ENCODE assay signal across 8 mouse cellular contexts in the genomic region with DNA sequence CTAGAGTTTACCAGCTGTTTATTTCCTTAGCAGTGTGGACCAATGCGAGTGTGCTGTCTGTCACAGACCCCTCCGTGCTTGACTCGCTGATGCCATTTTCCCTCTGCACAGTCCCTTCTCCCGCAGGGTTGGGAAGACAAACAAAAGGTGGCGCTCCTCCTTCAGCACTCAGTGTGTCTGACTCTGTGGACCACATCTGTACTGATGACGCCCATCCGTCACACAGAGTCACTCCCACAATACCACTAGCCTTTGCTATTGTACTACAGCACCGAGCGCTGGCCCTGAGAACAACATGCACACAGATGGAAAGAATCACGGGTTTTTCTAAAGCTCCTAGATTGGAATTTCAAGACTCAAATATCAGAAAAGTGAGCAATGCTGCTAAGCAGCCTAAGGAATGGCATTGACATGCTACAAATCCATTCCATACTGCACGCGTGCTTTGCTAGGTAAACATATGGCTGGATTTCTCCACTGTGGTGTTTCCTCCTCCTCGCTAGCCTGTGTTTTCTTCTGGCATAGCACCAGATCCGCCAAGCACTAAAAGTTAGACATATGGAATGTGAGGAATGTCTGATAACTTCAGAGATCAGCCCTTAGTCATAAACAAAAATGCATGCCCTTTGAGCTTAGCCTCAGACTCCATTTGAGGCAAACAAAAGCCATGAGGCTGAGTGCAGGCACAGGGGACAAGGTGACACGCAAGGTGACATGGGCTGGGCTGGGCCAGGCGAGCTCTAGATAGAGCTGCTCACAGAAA. TPM values are rescaled to one million over a fixed set of nuclear protein-coding genes. Genes with fewer than 3 reads are reported as not detected.
DNase-seq lines count a peak whose midpoint lies in the region; ATAC-seq and TF ChIP-seq lines count a peak whose summit lies in the region.

No protein-coding gene starts in this region.

- peak; percentile 86 for ATAC-seq in hindbrain, embryonic 11.5 days (ENCODE audit: low FRiP score)
- peak; percentile 87 for ATAC-seq in limb, embryonic 14.5 days (ENCODE audit: low FRiP score, low read depth)
- peak; percentile 71 for ATAC-seq in neural tube, embryonic 12.5 days (ENCODE audit: low FRiP score, low read depth)

- peak; percentile 33 to 69 for DNase-seq in frontal cortex, adult 2 months (ENCODE audit: extremely low spot score in 1 of 2, low spot score in 1 of 2)
- no peak for DNase-seq in frontal cortex, postnatal 25 days (ENCODE audit: low spot score in 2 of 2)
- DNase-seq in embryo, embryonic 11.5 days (ENCODE audit: low read depth, low spot score) = peak; percentile 35
- peak; percentile 45 for DNase-seq in hindbrain, embryonic 11.5 days (ENCODE audit: low spot score)
- peak; percentile 63 for DNase-seq in limb, embryonic 14.5 days (ENCODE audit: low spot score)
- no peak for DNase-seq in spleen, adult 12 weeks (ENCODE audit: low spot score)
- no peak for DNase-seq in gastrocnemius, postnatal 10 days

- H3K4me3 ChIP-seq in hindbrain, embryonic 11.5 days (ENCODE audit: low read depth, low read length) = no peak overlapping the region
- no peak overlapping the region for H3K4me3 ChIP-seq in limb, embryonic 14.5 days (replicated peaks; ENCODE audit: low read length)
- no peak overlapping the region for H3K4me3 ChIP-seq in neural tube, embryonic 12.5 days

- peaks cover 3% of the 10 kb centered on the region for H3K4me1 ChIP-seq in hindbrain, embryonic 11.5 days (replicated peaks; ENCODE audit: control insufficient read depth, insufficient read depth, low read length)
- peaks cover 34% of the 10 kb centered on the region for H3K4me1 ChIP-seq in limb, embryonic 14.5 days (ENCODE audit: control insufficient read depth, insufficient read depth, low read length)
- peaks cover 15% of the 10 kb centered on the region for H3K4me1 ChIP-seq in neural tube, embryonic 12.5 days

- no peak for TF ChIP-seq POLR2A in limb, embryonic 14.5 days (IDR thresholded peaks at IDR 0.05; ENCODE audit: borderline replicate concordance, extremely low read depth, insufficient read depth, insufficient read length)

- no peaks in the 10 kb centered on the region for H3K36me3 ChIP-seq in hindbrain, embryonic 11.5 days (ENCODE audit: control insufficient read depth, insufficient read depth, low read length)
- no peaks in the 10 kb centered on the region for H3K36me3 ChIP-seq in limb, embryonic 14.5 days (ENCODE audit: control insufficient read depth, insufficient read depth, low read length)
- H3K36me3 ChIP-seq in neural tube, embryonic 12.5 days = no peaks in the 10 kb centered on the region

- no peaks in the 10 kb centered on the region for H3K9me3 ChIP-seq in hindbrain, embryonic 11.5 days (ENCODE audit: control insufficient read depth, low read length)
- H3K9me3 ChIP-seq in limb, embryonic 14.5 days (ENCODE audit: control insufficient read depth, low read length) = no peaks in the 10 kb centered on the region
- no peaks in the 10 kb centered on the region for H3K9me3 ChIP-seq in neural tube, embryonic 12.5 days

- no peak overlapping the region; the same call in 1 of the 2 replicates for H3K4me2 ChIP-seq in hindbrain, embryonic 11.5 days (replicated peaks; ENCODE audit: low read depth, low read length)
- peak overlapping the region; percentile 16; the same call in 1 of the 2 replicates for H3K4me2 ChIP-seq in limb, embryonic 14.5 days (replicated peaks; ENCODE audit: low read depth, low read length, severe bottlenecking)
- peak overlapping the region; percentile 27; the same call in 1 of the 2 replicates for H3K4me2 ChIP-seq in neural tube, embryonic 12.5 days (replicated peaks)

- no peaks in the 10 kb centered on the region for H3K27me3 ChIP-seq in hindbrain, embryonic 11.5 days (ENCODE audit: control insufficient read depth, insufficient read depth, low read length)
- no peaks in the 10 kb centered on the region for H3K27me3 ChIP-seq in limb, embryonic 14.5 days (ENCODE audit: control insufficient read depth, insufficient read depth, low read length)
- H3K27me3 ChIP-seq in neural tube, embryonic 12.5 days (replicated peaks) = no peaks in the 10 kb centered on the region

- H3K9ac ChIP-seq in hindbrain, embryonic 11.5 days (ENCODE audit: low read depth, low read length) = 0 out of 2 replicates have a peak overlapping the region, but pooled peaks have one; percentile 15
- H3K9ac ChIP-seq in limb, embryonic 14.5 days (ENCODE audit: low read depth, low read length, severe bottlenecking) = no peak overlapping the region
- H3K9ac ChIP-seq in neural tube, embryonic 12.5 days = no peak overlapping the region

- peak overlapping the region; percentile 6; the same call in 1 of the 2 replicates for H3K27ac ChIP-seq in hindbrain, embryonic 11.5 days (ENCODE audit: low read depth, low read length)
- peak overlapping the region; percentile 40 for H3K27ac ChIP-seq in limb, embryonic 14.5 days (replicated peaks; ENCODE audit: low read depth, low read length)
- H3K27ac ChIP-seq in neural tube, embryonic 12.5 days = no peak overlapping the region

- 32% methylated on average over 16 of the region's 16 CpGs for WGBS in hindbrain, embryonic 11.5 days
- WGBS in limb, embryonic 14.5 days = 44% methylated on average over 16 of the region's 16 CpGs
- WGBS in neural tube, embryonic 12.5 days = 43% methylated on average over 16 of the region's 16 CpGs

RNA-seq across cellular contexts. Expression of a gene that starts 58.5 kb away (rescaled TPM):
- 9.1 and 9.5 TPM in 2 replicates for polyA plus RNA-seq in frontal cortex, adult 2 months (2012; rRNA removed)
- polyA plus RNA-seq in hindbrain, embryonic 11.5 days (2014; fragmentation: Nextera tagmentation; extraction: Ambion mirVana) = 8.6 and 10.0 TPM in 2 replicates
- 10.9 and 11.4 TPM in 2 replicates for polyA plus RNA-seq in limb, embryonic 14.5 days (2012; rRNA removed)
- 13.5 and 14.6 TPM in 2 replicates for polyA plus RNA-seq in limb, embryonic 14.5 days (2014; fragmentation: Nextera tagmentation; extraction: Ambion mirVana)
- polyA plus RNA-seq in neural tube, embryonic 12.5 days (2016; fragmentation: Nextera tagmentation; extraction: Ambion mirVana) = 10.8 and 11.7 TPM in 2 replicates
- total RNA-seq in gastrocnemius, postnatal 10 days (2021) = 10 to 100 TPM; 12.8 to 14.6 TPM

Comparison
In these comparisons a context has a peak if more than half of its experiments do, and no peak if none do; other contexts are left out.
1. DNase-seq: peak in frontal cortex, adult 2 months (2 of 2), embryo, embryonic 11.5 days (single experiment), hindbrain, embryonic 11.5 days (single experiment) and limb, embryonic 14.5 days (single experiment); none in frontal cortex, postnatal 25 days (0 of 2), spleen, adult 12 weeks (single experiment) and gastrocnemius, postnatal 10 days (single experiment).
2. Peak in every context shown above with its lines, with median percentiles within 50 percentile points of each other: ATAC-seq.